Mouse (Mus musculus): Measurements from ENCODE around the gene Polr1b. TPM values are rescaled to one million over a fixed set of nuclear protein-coding genes. Genes with fewer than 3 reads are reported as not detected.

Polr1b gene
- polyA plus RNA-seq (2015; fragmentation: Nextera tagmentation; extraction: Ambion mirVana), result 6.5 and 7.1 TPM in 2 replicates

- TF ChIP-seq CTCF (IDR thresholded peaks at IDR 0.05; ENCODE audit: low read depth) (no peak), EP300 (IDR thresholded peaks at IDR 0.05; ENCODE audit: low read depth) (no peak)
- 0 out of 2 replicates have a peak within 1 kb of the TSS, but pooled peaks have one; percentile 25 for H3K27ac ChIP-seq (ENCODE audit: low read depth)
Measured at GRCm38 (mm10) chr2:129100784-129101310, at the start of gene Polr1b. TSS of gene Polr1b (plus strand) at chr2:129100995.

GRCm38 (mm10) chr2:129052451-129052983 lies 48.3 kb upstream of the Polr1b start:
- WGBS (ENCODE audit: insufficient replicate concordance), result 66% methylated on average over 4 of the region's 4 CpGs
- H3K9me3 ChIP-seq (ENCODE audit: low read length), result no peaks in the 10 kb centered on the region
- H3K27me3 ChIP-seq (ENCODE audit: insufficient read depth, low read length), result no peaks in the 10 kb centered on the region
- no peak overlapping the region for H3K9ac ChIP-seq (replicated peaks)
- no peak overlapping the region for H3K27ac ChIP-seq (ENCODE audit: low read depth)
- H3K4me1 ChIP-seq (ENCODE audit: insufficient read depth), result no peaks in the 10 kb centered on the region
- no peak overlapping the region for H3K4me3 ChIP-seq (ENCODE audit: low read depth, low read length)
- H3K36me3 ChIP-seq (replicated peaks; ENCODE audit: insufficient read depth, low read length), result no peaks in the 10 kb centered on the region
- ATAC-seq (no peak), DNase-seq (no peak)
- H3K4me2 ChIP-seq (ENCODE audit: low read depth, low read length), result no peak overlapping the region
- TF ChIP-seq CTCF (IDR thresholded peaks at IDR 0.05; ENCODE audit: low read depth), result no peak
- TF ChIP-seq EP300 (IDR thresholded peaks at IDR 0.05; ENCODE audit: low read depth), result no peak

More at GRCm38 (mm10) chr2:129100784-129101310, at the start of gene Polr1b:
- DNase-seq, result peak; percentile 91
- Histone ChIP-seq H3K27me3 (ENCODE audit: insufficient read depth, low read length) (no peaks in the 10 kb centered on the region), H3K4me2 (ENCODE audit: low read depth, low read length) (peak within 1 kb of the TSS; percentile 96), H3K9ac (replicated peaks) (peak within 1 kb of the TSS; percentile 63), H3K36me3 (replicated peaks; ENCODE audit: insufficient read depth, low read length) (peaks cover 29% of the 10 kb centered on the region), H3K4me3 (ENCODE audit: low read depth, low read length) (peak within 1 kb of the TSS; percentile 63), H3K4me1 (ENCODE audit: insufficient read depth) (peaks cover 10% of the 10 kb centered on the region; the same call in 1 of the 2 replicates), H3K9me3 (ENCODE audit: low read length) (no peaks in the 10 kb centered on the region)
- under 1% methylated on average over 35 of the region's 35 CpGs for WGBS (ENCODE audit: insufficient replicate concordance)
- peak; percentile 100 for ATAC-seq

- no peak overlapping the region for H3K9ac ChIP-seq (replicated peaks)
- TF ChIP-seq CTCF (IDR thresholded peaks at IDR 0.05; ENCODE audit: low read depth), result no peak
- DNase-seq, result no peak
- no peaks in the 10 kb centered on the region for H3K36me3 ChIP-seq (replicated peaks; ENCODE audit: insufficient read depth, low read length)
- H3K4me3 ChIP-seq (ENCODE audit: low read depth, low read length), result no peak overlapping the region
- no peak overlapping the region for H3K27ac ChIP-seq (ENCODE audit: low read depth)
- no peak for ATAC-seq
- H3K9me3 ChIP-seq (ENCODE audit: low read length), result no peaks in the 10 kb centered on the region
- H3K4me2 ChIP-seq (ENCODE audit: low read depth, low read length), result no peak overlapping the region
- 87% methylated on average over 6 of the region's 6 CpGs for WGBS (ENCODE audit: insufficient replicate concordance)
- H3K4me1 ChIP-seq (ENCODE audit: insufficient read depth), result no peaks in the 10 kb centered on the region
- no peaks in the 10 kb centered on the region for H3K27me3 ChIP-seq (ENCODE audit: insufficient read depth, low read length)
Measured at GRCm38 (mm10) chr2:129055741-129056140, 45.1 kb upstream of the Polr1b start.

GRCm38 (mm10) chr2:129056597-129056996 lies 44.2 kb upstream of the Polr1b start:
- Histone ChIP-seq H3K4me3 (ENCODE audit: low read depth, low read length) (no peak overlapping the region), H3K27me3 (ENCODE audit: insufficient read depth, low read length) (no peaks in the 10 kb centered on the region), H3K36me3 (replicated peaks; ENCODE audit: insufficient read depth, low read length) (no peaks in the 10 kb centered on the region), H3K9me3 (ENCODE audit: low read length) (no peaks in the 10 kb centered on the region), H3K4me1 (ENCODE audit: insufficient read depth) (no peaks in the 10 kb centered on the region), H3K27ac (ENCODE audit: low read depth) (no peak overlapping the region), H3K4me2 (ENCODE audit: low read depth, low read length) (no peak overlapping the region), H3K9ac (replicated peaks) (no peak overlapping the region)
- 57% methylated on average over 9 of the region's 9 CpGs for WGBS (ENCODE audit: insufficient replicate concordance)
- TF ChIP-seq CTCF (IDR thresholded peaks at IDR 0.05; ENCODE audit: low read depth) (peak; percentile 65), EP300 (IDR thresholded peaks at IDR 0.05; ENCODE audit: low read depth) (no peak)
- ATAC-seq (no peak), DNase-seq (peak; percentile 33)

GRCm38 (mm10) chr2:129057256-129057655 lies 43.5 kb upstream of the Polr1b start:
- H3K36me3 ChIP-seq (replicated peaks; ENCODE audit: insufficient read depth, low read length), result no peaks in the 10 kb centered on the region
- WGBS (ENCODE audit: insufficient replicate concordance), result 82% methylated on average over 8 of the region's 8 CpGs
- no peak overlapping the region for H3K27ac ChIP-seq (ENCODE audit: low read depth)
- H3K9ac ChIP-seq (replicated peaks), result no peak overlapping the region
- TF ChIP-seq EP300 (IDR thresholded peaks at IDR 0.05; ENCODE audit: low read depth), result no peak
- no peak for TF ChIP-seq CTCF (IDR thresholded peaks at IDR 0.05; ENCODE audit: low read depth)
- no peak overlapping the region for H3K4me2 ChIP-seq (ENCODE audit: low read depth, low read length)
- no peaks in the 10 kb centered on the region for H3K27me3 ChIP-seq (ENCODE audit: insufficient read depth, low read length)
- ATAC-seq, result no peak
- H3K4me3 ChIP-seq (ENCODE audit: low read depth, low read length), result no peak overlapping the region
- DNase-seq, result no peak
- no peaks in the 10 kb centered on the region for H3K4me1 ChIP-seq (ENCODE audit: insufficient read depth)
- H3K9me3 ChIP-seq (ENCODE audit: low read length), result no peaks in the 10 kb centered on the region

GRCm38 (mm10) chr2:129057920-129058361 lies 42.9 kb upstream of the Polr1b start:
- no peaks in the 10 kb centered on the region for H3K4me1 ChIP-seq (ENCODE audit: insufficient read depth)
- DNase-seq (no peak), ATAC-seq (peak; percentile 54; the same call in 1 of the 2 replicates)
- TF ChIP-seq CTCF (IDR thresholded peaks at IDR 0.05; ENCODE audit: low read depth) (no peak), EP300 (IDR thresholded peaks at IDR 0.05; ENCODE audit: low read depth) (no peak)
- H3K27ac ChIP-seq (ENCODE audit: low read depth), result no peak overlapping the region
- H3K27me3 ChIP-seq (ENCODE audit: insufficient read depth, low read length), result no peaks in the 10 kb centered on the region
- no peaks in the 10 kb centered on the region for H3K36me3 ChIP-seq (replicated peaks; ENCODE audit: insufficient read depth, low read length)
- H3K9me3 ChIP-seq (ENCODE audit: low read length), result no peaks in the 10 kb centered on the region
- no peak overlapping the region for H3K9ac ChIP-seq (replicated peaks)
- WGBS (ENCODE audit: insufficient replicate concordance), result 59% methylated on average over 6 of the region's 6 CpGs
- H3K4me2 ChIP-seq (ENCODE audit: low read depth, low read length), result no peak overlapping the region
- no peak overlapping the region for H3K4me3 ChIP-seq (ENCODE audit: low read depth, low read length)

Data from liver, postnatal 0 days (tissue).